Mouse (Mus musculus): ENCODE measurements around the gene Lcn6.
"Not testable (repeated sequence)": the region's sequence is repeated elsewhere in the genome, so short reads cannot be mapped to it uniquely, and the experiment has no call there.

The Lcn6 gene

GRCm38 (mm10) chr2:25701001-25701400 is 24.4 kb downstream of the Lcn6 start:
- in situ Hi-C loops (cut with MboI; ENCODE audit: low sequenced_read_pairs) = no loop called here

- in situ Hi-C loops (cut with MboI; ENCODE audit: low sequenced_read_pairs) = no loop called here
These were observed 27.1 kb downstream of the Lcn6 start for GRCm38 (mm10) chr2:25703706-25704105.

GRCm38 (mm10) chr2:25706643-25707481 is 30.3 kb downstream of the Lcn6 start, which contains the start of gene Bmyc:
Gene Bmyc (plus strand): TSS chr2:25706739.
- in situ Hi-C loops (cut with MboI; ENCODE audit: low sequenced_read_pairs) = no loop called here

GRCm38 (mm10) chr2:25708121-25708520 is 31.5 kb downstream of the Lcn6 start:
- in situ Hi-C loops (cut with MboI; ENCODE audit: low sequenced_read_pairs) = no loop called here

GRCm38 (mm10) chr2:25709056-25709455 is 32.5 kb downstream of the Lcn6 start:
- in situ Hi-C loops (cut with MboI; ENCODE audit: low sequenced_read_pairs) = not testable (repeated sequence)

- in situ Hi-C loops (cut with MboI; ENCODE audit: low sequenced_read_pairs) = not testable (repeated sequence)
These were observed 33.2 kb downstream of the Lcn6 start for GRCm38 (mm10) chr2:25709791-25710190.

GRCm38 (mm10) chr2:25711641-25712040 is 35.1 kb downstream of the Lcn6 start:
- in situ Hi-C loops (cut with MboI; ENCODE audit: low sequenced_read_pairs) = not testable (repeated sequence)

GRCm38 (mm10) chr2:25717222-25717621 is 40.6 kb downstream of the Lcn6 start:
- in situ Hi-C loops (cut with MboI; ENCODE audit: low sequenced_read_pairs) = no loop called here

All from CH12F3 (cell line).